Mouse (Mus musculus) liver (tissue): ENCODE measurements around the gene Krt9.
"Not testable (repeated sequence)": the region's sequence is repeated elsewhere in the genome, so short reads cannot be mapped to it uniquely, and the experiment has no call there.

Experiments
- DNase-seq: peaks from one replicate; pipeline ENCODE4 v3.0.0-alpha.2; 2020; ENCODE audit warnings: mixed read lengths

The Krt9 gene

DNA sequence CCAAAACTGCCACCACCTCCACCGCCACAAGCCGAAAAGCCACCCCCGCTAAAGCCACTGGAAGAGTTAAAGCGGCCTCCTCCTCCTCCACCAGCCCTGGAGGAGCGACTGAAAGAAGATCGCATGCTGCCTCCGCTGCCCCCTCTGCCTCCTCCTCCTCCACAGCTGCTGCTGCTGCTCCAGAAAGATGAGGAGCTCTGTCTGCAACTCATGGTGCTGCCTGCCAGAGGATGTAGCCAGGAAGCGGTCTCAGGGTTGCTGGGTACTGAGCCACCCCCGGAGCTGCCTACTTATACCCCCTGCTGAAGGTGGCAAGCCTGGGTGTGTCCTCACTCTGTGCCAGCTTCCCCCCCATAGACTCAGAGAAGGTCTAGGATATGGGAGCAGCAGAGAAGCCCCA lies at the start of gene Krt9:
Gene Krt9, minus strand, starts transcription at position 255 of the 400 bp plus-strand sequence.
- DNase-seq = no peak

DNA sequence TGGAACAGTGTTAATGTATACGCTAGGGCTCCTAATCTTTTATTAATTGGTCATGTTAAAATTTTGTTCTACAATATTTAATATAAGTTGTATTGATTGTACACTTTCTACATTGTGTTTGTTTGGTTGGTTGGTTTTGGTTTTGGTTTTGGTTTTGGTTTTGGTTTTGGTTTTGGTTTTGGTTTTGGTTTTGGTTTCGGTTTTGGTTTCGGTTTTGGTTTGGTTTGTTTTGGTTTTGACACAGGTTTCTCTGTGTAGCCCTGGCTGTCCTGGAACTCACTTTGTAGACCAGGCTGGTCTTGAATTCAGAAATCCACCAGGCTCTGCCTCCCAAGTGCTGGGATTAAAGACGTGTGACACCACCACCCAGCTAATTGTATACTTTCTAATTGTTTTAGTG lies 47.2 kb upstream of the Krt9 start:
- DNase-seq = not testable (repeated sequence)

DNA sequence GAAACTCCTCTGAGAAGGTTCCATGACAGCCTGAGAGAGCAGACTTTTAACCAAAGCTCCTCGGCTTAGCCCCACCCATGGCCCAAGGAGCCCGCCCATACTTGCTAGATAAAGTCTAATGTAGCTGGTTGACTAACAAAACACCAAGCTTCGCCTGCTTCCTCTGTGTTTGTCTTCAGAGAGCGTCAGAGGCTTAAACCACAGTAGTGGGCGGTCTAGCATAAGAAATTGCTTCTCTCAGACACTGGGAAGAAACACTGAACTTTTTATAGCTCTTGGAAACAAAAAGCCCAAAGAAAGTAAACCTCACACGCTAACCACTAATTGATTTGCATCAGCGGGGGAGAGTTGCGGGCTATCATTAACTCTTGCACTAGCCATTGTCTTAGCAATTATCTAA lies 28.7 kb upstream of the Krt9 start:
- no peak for DNase-seq

DNA sequence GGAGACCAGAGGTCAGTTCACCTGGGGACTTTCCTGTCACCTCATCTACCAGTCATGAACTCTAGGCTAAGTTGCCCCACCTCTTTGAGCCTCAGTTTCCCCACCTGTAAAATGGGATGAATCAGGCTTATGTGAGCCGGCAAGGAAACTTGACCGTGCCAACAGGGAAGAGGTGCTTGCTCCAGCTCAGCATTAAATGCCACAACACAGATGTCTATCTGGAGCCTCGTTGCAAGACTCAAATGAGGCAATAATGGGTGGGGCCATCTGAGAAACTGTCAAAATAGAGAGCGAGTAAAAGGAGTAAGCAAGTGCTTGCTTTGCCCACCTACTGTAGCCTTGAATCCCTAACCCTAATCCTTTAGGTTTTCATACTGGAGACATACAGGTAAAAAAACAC lies 26.3 kb upstream of the Krt9 start:
- no peak for DNase-seq

DNA sequence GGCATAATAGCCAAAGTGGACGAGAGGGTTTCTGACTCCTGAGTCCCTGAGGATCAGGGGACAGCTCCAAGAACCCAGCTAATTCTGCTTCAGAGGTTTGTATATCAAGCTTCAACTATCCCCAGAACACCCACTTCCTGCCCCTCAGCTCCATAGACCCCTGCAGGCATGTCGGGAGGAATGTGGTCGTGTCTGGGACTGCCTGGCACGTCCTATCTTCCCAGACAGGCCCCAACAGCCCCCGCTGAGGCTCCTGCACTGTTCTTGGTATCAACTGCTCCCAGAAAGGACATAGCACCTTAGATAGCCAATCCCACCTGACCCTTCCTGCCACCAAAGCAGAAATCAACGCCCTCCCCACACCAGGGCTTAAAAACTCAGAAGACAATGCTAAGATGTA lies 15.5 kb upstream of the Krt9 start:
- DNase-seq = peak; percentile 7

DNA sequence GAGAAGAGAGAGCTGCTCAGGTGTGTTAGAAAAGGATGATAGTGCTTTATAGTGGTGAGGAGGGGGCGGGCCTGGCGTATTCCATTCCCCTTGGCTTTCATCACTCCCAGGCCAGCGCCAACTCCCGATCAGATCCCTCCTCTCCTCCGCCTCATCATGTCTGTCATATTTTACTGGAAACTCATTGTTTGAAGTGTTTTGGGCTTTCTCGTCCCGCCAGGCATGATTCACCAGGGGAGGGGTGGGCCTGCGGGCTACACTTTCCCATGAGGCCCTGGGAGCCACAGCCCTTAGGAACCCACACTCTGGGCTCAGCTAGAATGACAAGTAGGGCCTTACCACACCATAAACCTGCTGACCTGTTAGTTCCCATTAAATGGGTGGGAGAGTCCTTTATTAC lies 14.5 kb upstream of the Krt9 start, which contains the start of gene Krt14:
Gene Krt14, minus strand, starts transcription at position 51 of the 400 bp plus-strand sequence.
- no peak for DNase-seq

DNA sequence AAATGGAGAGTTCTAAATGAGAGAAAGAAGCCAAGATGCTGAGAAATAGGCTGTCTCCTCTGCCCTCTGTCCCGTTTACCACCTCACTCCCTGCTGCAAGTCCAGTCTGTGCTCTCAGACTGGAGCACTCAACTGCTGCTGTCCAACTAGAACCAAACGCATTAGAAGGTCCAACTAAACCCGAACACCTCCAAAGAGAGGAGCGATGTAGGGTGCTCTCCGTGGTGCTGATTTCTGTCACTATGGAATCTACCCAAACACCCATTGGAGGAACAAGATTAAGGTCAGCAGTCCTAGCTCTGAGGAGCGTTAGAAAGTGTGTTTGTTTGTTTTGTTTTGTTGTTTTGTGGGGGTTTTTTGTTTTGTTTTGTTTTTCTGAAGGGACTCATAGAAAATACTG lies 10.4 kb upstream of the Krt9 start:
- peak; percentile 45 for DNase-seq

DNA sequence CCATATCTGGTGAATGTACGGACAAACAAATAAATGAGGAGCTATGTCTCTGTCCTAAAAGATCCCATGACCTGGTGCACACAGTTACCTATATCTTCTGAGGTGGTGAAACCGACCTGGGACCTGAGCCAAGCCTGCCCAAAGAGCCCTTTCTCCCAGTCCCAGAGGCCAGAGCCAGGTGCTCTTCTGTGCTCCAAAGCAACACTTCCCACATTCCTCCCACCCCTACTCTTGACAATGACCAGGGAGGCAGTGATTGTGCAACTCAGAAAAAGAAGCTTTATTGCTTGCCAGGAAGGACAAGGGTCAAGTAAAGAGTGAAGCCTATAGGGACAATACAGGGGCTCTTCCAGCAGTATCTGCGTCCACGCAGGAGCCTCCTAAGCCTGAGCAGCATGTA lies 9.9 kb upstream of the Krt9 start:
- no peak for DNase-seq

DNA sequence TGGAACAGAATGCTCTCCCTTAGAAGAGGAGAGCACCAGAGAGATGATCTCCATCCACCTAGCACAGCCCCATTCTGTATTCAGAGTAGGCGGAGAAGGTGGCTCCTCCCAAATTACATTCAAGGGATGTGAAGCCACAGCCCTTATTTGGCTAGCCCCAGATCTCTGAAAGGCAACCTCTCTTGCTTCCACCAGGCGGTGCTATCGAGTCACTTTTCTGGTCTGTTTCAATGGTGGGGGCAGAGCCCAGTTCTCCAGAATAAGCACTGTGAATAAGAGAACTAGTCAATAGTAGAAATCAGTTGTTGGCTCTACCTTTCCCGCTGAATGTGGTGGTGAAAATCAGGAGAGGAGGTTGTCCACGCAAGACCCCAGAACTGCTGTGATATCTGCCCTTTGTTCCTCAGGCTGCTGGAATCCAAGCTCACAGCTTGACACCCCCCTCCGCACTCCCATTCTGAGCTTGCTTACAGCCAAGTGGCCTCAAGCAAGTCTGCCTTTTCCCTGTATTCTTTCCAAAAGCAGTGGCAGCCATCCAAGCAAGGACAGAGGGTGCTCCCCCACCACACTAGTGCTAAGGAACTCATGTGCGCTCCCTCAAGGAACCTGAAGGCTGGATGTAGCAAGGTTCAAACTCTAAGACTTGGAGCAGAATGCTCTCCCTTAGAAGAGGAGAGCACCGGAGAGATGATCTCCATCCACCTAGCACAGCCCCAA lies 7.2 kb upstream of the Krt9 start:
- DNase-seq = peak; percentile 29

DNA sequence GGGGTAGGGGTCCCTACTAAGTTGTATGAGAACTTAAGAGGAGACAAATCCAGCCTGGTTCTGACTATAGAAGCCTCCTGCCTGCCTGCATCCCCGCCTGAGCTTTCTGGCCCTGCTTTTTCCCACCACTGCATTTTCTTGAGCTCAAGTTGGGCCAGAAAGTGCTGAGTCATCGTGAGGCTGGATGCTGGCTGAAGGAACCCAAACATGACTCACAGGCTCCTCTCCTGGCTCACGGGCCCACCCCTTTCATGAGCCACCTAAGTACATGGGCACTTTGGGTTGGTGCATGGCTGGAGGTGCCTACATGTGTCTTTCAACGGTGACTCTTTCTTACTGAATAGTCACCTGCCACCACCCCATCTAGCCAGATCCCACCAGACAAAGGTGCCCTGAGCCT lies 5.6 kb upstream of the Krt9 start:
- DNase-seq = peak; percentile 30

DNA sequence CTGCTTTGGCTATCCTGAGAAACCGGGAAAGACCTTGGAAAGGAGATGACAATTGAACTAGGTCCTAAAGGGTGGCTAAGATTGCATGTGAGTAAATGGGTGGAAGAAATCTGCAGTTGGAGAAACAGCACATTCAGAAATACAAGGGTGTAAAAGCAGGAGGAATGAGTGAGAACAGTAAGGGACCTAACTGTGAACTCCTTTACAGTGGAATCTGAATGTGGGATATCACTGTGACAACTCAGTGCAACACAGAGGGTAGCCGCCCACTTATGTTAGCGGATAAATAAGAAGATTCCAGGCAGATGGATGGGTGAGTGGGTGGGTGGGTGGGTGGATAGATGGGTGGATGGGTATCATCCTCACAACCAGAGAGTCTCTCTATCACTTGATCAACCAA lies 1.2 kb downstream of the Krt9 start:
- DNase-seq = no peak

DNA sequence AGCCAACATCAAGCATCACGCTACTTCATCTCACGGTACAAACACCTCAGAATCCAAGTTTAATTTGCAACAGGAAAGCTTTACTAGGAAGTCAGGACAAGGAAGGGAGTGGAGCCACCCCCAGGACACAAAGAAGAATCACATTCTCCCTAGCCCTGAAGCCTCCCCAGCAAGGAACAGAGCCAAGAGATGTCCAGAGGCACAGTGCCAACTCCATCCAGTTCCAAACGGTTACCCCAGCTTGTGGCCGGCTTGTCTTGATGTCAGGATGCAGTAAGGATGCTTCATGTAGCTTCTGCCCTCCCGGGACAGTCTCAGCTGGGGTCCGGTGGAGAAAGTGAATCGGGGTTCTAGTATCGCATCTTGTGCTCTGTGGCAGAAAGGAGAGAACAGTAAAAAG lies 6.3 kb downstream of the Krt9 start:
- DNase-seq = no peak

DNA sequence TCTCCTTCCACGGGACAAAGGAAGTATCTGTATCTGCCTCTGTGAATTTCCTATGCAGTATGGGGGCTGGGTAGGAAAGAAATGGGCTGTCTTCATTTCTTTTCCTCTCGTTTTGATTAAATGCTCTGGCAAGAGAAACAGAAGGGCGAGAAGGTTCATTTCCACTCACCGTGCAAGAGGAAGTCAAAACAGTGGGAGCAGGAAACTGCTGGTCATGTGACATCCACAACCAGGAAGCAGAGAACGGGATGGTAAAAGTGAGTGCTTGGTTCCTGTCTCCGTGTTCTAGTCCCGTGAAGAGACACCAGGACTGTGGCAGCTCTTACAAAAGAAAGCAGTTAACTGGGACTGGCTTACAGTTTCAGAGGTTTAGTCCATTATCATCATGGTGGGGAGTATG lies 11.3 kb downstream of the Krt9 start:
- no peak for DNase-seq

DNA sequence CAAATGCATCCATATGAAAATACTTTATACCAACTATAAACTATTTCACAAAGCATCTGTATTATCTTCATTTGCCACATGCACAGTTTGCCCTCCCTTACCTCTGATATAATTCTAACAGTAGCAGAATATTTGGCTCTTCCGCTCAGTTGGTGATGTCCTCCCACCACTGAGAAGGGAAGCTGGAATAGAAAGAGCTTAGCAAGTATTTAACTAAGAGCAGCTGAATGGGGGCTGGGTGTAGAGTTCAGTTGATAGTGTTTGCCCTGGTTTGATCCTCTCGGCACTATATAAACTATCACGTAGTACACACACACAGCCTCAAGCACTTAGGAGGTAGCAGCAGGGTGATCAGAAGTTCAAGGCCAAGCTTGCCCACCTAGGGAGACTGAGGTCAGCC lies 13.8 kb downstream of the Krt9 start:
- no peak for DNase-seq

DNA sequence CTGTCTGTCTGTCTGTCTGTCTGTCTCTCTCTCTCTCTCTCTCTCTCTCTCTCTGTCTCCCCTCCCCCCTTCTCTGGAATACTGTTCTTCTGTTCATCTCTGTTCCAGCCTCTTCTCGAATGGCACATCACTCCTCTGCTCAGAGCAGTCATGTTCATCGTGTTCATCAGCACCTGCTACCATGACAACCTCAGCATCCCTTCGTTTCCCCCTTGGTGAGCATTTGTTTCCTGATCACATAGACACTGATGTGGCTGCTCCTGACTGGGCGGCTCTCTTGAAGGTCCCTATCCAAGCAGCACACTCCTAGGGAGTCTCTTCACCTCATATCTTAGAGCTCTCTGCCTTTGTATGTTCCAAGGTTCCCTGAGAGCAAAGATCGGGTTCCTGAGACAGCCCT lies 14.7 kb downstream of the Krt9 start:
- DNase-seq = no peak

DNA sequence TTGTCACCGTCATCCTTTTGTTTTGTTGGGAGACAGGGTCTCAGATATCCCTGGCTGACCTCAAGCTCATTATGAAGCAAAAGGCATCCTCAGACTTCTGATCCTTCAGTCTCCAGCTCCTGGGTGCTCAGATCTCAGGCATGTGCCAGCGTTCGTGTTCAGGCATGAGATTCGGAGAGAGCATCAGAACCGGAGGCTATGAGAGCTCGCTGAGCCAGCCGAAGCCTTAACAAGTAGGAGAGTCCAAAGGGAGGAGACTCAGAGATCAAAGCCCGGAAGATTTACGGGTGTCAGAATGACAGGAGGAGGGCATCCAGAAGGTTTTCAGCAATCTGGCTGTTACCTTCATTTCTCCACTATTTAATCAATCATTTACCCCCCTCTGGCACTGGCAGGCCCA lies 16.3 kb downstream of the Krt9 start:
- DNase-seq = no peak

DNA sequence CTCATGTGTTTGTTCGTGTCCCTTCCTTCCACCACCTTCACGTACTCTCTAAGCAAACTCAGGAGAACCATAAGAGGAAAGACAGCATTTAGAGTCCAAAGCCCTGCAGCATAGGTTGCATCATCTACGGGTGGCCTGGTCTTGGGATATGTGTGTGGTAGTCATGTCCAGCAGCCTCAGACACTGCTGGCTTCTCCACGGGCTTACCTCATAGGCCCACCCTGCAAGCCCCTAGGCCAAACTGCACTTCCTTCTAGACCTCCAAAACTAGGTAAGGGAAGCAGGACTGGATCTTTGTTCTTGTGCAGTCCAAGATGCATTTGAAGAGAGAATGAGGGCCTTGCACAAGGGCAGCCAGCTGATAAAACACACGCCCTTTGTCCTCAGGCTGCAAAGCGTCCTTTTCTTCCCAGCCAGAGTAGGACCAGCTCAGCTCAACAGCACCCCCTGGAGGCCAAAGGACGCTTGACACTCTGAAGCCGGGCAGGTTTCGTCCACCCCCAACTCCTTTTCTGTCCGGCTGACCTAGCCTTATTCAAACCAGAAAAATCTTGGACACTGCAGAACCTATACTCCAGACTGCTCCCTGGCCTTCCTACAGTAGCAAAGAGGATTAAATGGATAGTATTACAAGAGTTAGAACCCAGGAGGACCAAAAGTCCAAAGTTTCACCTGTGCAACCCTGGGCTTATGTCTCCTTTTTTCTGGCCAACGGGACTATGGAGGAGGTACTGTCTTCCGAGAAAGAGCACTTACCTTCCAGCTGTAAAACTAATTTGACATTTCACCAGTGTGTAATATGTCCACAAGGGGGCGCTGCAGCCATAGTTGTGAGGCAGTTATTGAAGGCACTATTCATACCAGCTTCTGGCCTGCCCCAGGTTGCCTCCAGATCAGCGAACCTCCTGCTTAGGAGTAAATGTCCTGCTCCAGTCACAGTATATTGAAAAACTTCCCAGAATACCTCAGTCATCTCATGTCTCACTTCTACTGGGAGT lies 24.0 kb downstream of the Krt9 start:
- peak; percentile 65 for DNase-seq

DNA sequence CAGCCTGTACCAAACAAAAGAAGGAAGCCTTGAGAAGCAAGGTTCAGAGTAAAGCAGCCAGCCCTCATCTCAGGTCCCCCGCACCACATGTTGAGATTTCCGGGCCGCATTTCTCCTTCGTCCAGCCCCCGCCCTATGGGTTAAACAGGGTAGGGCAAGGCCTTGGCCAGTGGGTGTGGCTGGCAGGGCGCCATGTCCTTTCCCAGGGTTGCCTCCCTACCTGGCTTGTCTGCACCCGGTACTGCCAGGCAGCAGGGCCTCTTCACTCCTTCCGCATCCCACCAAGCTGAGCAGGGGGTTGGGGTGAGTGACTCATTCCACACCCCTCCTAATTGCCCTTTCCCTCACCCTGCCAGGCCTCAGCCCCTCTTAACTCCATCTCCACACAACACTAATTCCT lies 25.0 kb downstream of the Krt9 start:
- DNase-seq = peak; percentile 24

DNA sequence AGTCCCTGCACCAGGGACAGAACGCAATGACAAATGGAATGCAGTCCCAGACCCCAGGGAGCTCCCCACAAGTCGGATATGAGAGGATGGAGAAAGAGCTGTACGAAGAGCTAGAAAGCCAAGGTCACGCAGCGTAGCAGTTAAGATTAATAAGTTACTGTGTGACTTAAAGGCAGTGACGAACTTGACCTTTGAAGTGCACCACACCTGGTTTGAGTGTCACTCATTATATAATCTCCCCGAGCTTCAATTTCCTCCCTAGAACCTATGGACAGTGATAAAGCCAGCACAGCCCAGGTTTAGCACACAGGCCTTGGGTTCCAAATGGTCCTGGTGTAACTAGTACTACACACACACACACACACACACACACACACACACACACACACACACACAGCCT lies 28.7 kb downstream of the Krt9 start:
- no peak for DNase-seq

DNA sequence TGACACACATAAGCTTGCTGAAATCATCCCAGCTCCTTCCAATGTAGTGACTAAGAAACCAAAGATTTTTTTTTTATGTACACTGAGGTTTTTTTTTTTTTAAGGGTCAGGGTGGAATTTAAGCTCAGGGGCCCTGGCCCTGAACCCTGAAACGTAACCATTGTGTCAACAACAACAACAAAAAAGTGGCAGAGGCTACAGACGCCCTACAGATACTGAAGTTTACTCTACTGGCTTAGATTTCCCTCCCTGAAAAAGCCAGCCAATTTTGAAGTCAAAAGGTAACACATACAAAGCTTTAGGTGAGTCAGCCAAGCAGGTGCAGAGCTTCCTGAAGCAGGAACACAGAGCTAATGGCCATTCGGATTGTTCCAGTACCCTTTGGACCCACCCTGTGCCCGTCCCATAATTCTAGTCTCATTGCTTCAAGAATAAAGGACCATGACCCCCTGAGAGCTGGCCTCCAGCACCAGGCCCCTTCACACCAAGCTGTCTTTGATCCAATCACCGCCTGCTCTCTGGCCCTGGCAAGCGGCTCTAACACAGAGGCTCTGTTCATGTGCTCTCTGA lies 35.1 kb downstream of the Krt9 start:
- no peak for DNase-seq

DNA sequence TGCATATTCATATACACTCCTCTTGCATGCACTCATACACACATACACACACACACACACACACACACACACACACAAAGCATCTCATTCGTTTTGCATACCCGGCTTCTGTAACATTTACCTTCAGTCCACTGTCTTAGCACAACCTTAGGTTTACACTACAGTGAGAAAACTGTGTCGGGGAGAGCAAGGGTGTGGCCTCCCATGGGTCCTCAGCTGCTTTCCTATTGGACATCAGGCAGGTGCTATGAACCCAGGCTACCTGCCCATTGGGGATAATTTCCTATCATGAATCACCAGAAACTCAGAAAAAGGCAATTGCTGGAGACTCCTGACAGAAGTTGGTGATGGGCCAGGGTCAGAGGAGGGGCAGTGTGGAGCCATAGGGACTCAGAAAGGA lies 35.7 kb downstream of the Krt9 start:
- no peak for DNase-seq

DNA sequence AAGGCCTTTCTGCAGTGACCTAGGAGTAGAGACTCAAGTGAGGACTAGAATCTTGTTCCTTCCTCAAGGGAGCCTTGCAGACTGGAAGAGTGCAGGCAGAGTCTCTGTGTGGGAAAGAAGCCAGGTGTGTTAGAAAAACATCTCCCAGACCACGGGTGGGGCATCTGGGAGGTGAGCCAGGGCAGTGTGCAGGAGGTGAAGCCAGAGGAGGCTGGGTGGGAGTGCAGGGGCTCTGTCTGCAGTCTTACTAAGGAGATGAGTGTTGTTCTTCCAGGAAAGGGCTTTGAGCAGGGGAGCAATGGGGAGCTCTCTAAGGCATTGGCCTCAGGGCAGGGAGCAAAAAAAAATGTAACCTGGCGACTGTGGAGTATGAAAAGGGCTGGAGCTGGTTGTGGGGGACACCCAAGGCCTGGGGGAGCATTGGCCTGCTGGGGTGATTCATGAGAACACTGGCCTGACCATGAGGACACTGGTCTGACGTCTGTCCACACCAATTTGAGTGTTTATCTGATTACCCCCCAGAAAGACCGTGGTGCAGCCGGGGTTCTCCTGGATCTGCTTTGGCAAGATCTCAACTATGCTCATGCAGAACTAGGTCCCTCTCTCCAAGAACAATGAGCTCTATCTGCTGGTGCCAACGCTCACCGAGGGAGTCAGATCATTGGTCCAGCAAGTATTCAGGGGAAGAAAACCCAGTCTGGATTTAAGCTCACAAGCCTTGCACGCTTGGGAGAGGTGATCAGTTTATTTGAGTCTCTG lies 37.4 kb downstream of the Krt9 start:
- no peak for DNase-seq
